Mouse (Mus musculus) c-Kit-negative CD71-positive TER-119-positive erythroid progenitor cells, embryonic 14.5 days (primary cell): ENCODE results near the gene Prkag1.

Source experiments
- DNase-seq: peaks from one replicate; pipeline ENCODE4 v3.0.0-alpha.2; 2013; ENCODE audit warnings: low read depth, low spot score

Gene Prkag1

DNA sequence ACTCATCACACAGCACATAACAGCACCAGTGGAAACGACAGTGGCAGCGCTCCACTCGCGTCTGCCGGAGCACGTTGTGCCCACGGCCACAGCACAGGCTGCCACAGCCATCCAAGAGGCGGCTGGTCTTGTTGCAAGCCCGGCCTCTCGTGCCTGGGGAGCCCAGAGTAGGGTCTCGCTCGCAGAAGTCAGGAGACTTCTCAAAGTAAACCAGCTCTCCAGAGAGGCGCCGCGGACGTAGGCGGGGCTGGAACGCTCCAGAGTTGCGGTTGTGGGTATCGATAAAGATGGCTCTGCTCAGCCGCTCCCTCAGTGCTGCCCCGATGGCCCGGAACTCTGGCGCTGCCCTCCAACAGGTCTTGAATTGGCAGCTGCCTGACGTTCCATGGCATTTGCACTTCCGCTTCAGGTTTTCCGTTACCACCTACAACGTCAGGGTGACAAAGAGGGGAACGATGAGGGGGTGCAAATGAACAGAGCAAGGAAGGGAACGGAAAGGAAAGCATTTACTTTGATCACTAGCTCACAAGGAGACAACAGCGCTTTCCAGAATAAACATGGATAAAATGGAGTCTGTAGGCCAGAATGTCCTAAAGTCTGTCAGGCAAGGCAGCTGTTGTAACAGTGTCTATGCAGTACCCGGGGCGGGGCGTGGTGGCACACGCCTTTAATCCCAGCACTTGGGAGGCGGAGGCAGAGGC, 58.7 kb downstream of the Prkag1 start:
- DNase-seq = no peak

DNA sequence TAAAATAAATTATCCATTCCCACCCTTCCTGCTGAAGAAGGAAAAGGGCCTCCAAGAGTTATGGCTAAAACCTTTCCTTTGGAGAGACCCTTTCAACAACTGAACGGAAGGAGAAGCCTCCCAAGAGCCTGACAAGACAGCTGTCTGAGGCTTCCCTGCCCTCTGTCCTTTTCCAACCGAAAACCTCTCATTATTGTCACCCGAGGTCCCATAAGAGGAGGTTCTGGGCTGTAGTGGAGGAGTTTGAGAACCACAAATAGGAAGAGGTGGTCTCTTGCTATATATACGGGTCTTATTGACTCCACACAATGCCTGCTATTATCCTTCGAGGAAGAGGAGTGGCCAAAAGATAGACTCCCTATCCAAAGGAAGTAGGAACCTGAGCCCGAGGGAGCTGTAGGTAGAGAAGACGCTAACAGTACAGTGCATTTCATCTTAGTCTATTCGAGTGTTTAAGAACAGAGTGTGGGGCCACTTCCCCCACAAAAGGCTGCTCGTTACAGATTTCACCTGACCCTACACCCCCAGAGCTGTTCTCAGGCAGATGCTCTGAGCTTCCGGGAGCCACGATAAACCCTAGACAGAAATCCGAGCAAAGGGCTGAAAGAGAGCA, 59.4 kb downstream of the Prkag1 start:
- DNase-seq = no peak

DNA sequence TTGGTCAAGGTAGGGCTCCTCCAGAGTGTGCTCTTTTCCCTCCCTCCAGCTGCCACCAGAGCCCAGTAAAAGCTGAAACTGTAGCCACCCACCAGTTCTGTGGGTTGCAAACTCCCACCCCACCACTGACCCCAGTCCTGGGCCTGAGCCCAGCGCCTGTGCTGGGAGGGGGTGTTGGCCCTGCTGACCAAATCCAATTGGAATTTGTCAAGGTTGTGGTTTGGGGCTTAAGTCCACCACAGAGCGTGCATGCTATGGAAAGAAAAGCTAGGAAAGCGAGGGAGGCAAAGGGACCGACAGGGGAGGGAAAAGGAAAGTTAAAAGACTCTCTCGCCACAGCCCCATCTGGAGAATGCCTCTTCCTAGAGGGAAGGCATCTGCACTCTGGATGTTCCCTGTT, 63.1 kb downstream of the Prkag1 start:
- no peak for DNase-seq

DNA sequence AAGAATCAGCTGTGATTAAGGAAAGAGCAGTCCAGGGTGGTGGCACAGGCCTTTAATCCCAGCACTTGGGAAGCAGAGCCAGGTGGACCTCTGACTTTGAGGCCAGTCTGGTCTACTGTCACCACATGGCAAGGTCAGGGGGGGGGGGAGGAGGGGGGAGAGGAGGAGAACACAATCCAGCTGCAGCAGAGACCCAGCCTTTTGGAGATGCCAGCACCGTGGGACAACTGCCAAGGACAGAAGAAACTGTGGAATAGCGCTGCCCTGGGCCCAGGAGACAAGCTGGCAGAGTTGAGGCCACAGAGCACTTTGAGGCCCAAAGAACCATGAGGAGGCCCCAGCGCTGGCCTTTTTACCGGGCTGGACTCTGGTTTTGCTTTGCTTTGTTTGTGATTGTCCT, 65.4 kb downstream of the Prkag1 start:
- DNase-seq = no peak
